Mouse (Mus musculus): ENCODE results near the gene Olfr1261. TPM values are rescaled to one million over a fixed set of nuclear protein-coding genes. Genes with fewer than 3 reads are reported as not detected.

The Olfr1261 gene
- total RNA-seq, 1 experiment, result not detected

GRCm38 (mm10) chr2:90011831-90012230 is 20.8 kb downstream of the Olfr1261 start, which contains the start of gene Olfr1263:
Gene Olfr1263 (plus strand): TSS chr2:90012131.
- H3K27ac ChIP-seq (ENCODE audit: insufficient read depth, low read depth, low read length, poor library complexity, severe bottlenecking), result no peak within 1 kb of the TSS
- no peak within 1 kb of the TSS for H3K4me3 ChIP-seq (ENCODE audit: insufficient read depth in 1 of 2, low read depth in 1 of 2, low read length in 2 of 2, poor library complexity in 1 of 2, severe bottlenecking in 1 of 2)
- H3K9me3 ChIP-seq (ENCODE audit: control insufficient read depth, insufficient read depth, low read depth, low read length), result no peaks in the 10 kb centered on the region
- no peak within 1 kb of the TSS for H3K9ac ChIP-seq (ENCODE audit: insufficient read depth, low read depth, low read length, poor library complexity, severe bottlenecking)
- no peak for TF ChIP-seq ZC3H11A (IDR thresholded peaks at IDR 0.05; ENCODE audit: borderline replicate concordance, low read depth, low read length)
- TF ChIP-seq MAFK (IDR thresholded peaks at IDR 0.05; ENCODE audit: insufficient read depth, low read depth, low read length), result no peak
- TF ChIP-seq HCFC1 (IDR thresholded peaks at IDR 0.05; ENCODE audit: borderline replicate concordance, insufficient read depth, low read length), result no peak
- no peak for TF ChIP-seq CHD2 (IDR thresholded peaks at IDR 0.05; ENCODE audit: low read depth, low read length)
- no peak for TF ChIP-seq ZNF384 (IDR thresholded peaks at IDR 0.05; ENCODE audit: low read depth, low read length)
- in situ Hi-C loops (cut with MboI; ENCODE audit: low sequenced_read_pairs in 2 of 2, unreplicated experiment in 2 of 2), result no loop called here
- no peak for DNase-seq (ENCODE audit: low read depth, low spot score)
- H3K36me3 ChIP-seq (ENCODE audit: control insufficient read depth, insufficient read depth, low read length, poor library complexity, severe bottlenecking), result no peaks in the 10 kb centered on the region
- no peaks in the 10 kb centered on the region for H3K4me1 ChIP-seq (ENCODE audit: control insufficient read depth in 2 of 2, insufficient read depth in 2 of 2, low read length in 2 of 2, poor library complexity in 1 of 2)

DNA sequence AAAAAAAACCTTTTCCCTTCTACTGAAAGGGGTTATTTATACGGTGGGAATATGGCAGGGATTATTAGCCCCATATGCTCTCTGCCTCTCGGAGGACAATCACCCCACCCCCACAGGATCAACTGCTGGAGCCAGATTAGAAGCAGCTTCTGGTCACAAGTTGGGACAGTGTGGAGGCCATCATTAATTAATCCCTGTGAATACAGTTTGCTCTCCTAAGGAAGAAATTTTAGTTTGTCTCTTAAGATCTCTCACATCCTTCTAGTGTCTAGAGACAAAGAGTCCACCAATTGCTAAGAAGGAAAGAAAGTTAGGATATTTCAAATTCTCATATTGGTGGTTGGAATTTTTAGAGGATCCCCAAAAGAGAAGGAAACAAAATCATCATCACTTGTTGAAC is 34.5 kb downstream of the Olfr1261 start, which contains the start of gene Olfr1264:
Gene Olfr1264 (minus strand): TSS at position 101 of the 400 bp plus-strand sequence.
- Histone ChIP-seq H3K9ac (ENCODE audit: insufficient read depth, low read depth, low read length, poor library complexity, severe bottlenecking) (no peak within 1 kb of the TSS), H3K27ac (ENCODE audit: insufficient read depth, low read depth, low read length, poor library complexity, severe bottlenecking) (no peak within 1 kb of the TSS), H3K36me3 (ENCODE audit: control insufficient read depth, insufficient read depth, low read length, poor library complexity, severe bottlenecking) (no peaks in the 10 kb centered on the region), H3K9me3 (ENCODE audit: control insufficient read depth, insufficient read depth, low read depth, low read length) (no peaks in the 10 kb centered on the region), H3K4me1 (ENCODE audit: control insufficient read depth in 2 of 2, insufficient read depth in 2 of 2, low read length in 2 of 2, poor library complexity in 1 of 2) (no peaks in the 10 kb centered on the region), H3K4me3 (ENCODE audit: insufficient read depth in 1 of 2, low read depth in 1 of 2, low read length in 2 of 2, poor library complexity in 1 of 2, severe bottlenecking in 1 of 2) (no peak within 1 kb of the TSS)
- no peak for TF ChIP-seq MAFK (IDR thresholded peaks at IDR 0.05; ENCODE audit: insufficient read depth, low read depth, low read length)
- TF ChIP-seq ZNF384 (IDR thresholded peaks at IDR 0.05; ENCODE audit: low read depth, low read length), result no peak
- no peak for TF ChIP-seq ZC3H11A (IDR thresholded peaks at IDR 0.05; ENCODE audit: borderline replicate concordance, low read depth, low read length)
- TF ChIP-seq CHD2 (IDR thresholded peaks at IDR 0.05; ENCODE audit: low read depth, low read length), result no peak
- no peak for TF ChIP-seq HCFC1 (IDR thresholded peaks at IDR 0.05; ENCODE audit: borderline replicate concordance, insufficient read depth, low read length)
- no peak for DNase-seq (ENCODE audit: low read depth, low spot score)
- in situ Hi-C loops (cut with MboI; ENCODE audit: low sequenced_read_pairs in 2 of 2, unreplicated experiment in 2 of 2), result no loop called here

GRCm38 (mm10) chr2:90035037-90035436 is 44.0 kb downstream of the Olfr1261 start, which contains the start of gene Olfr1265:
Gene Olfr1265 (plus strand): TSS chr2:90035337.
- Histone ChIP-seq H3K4me3 (ENCODE audit: insufficient read depth in 1 of 2, low read depth in 1 of 2, low read length in 2 of 2, poor library complexity in 1 of 2, severe bottlenecking in 1 of 2) (no peak within 1 kb of the TSS), H3K36me3 (ENCODE audit: control insufficient read depth, insufficient read depth, low read length, poor library complexity, severe bottlenecking) (no peaks in the 10 kb centered on the region), H3K27ac (ENCODE audit: insufficient read depth, low read depth, low read length, poor library complexity, severe bottlenecking) (no peak within 1 kb of the TSS), H3K9ac (ENCODE audit: insufficient read depth, low read depth, low read length, poor library complexity, severe bottlenecking) (no peak within 1 kb of the TSS), H3K9me3 (ENCODE audit: control insufficient read depth, insufficient read depth, low read depth, low read length) (no peaks in the 10 kb centered on the region), H3K4me1 (ENCODE audit: control insufficient read depth in 2 of 2, insufficient read depth in 2 of 2, low read length in 2 of 2, poor library complexity in 1 of 2) (no peaks in the 10 kb centered on the region)
- TF ChIP-seq CHD2 (IDR thresholded peaks at IDR 0.05; ENCODE audit: low read depth, low read length) (no peak), MAFK (IDR thresholded peaks at IDR 0.05; ENCODE audit: insufficient read depth, low read depth, low read length) (no peak), ZNF384 (IDR thresholded peaks at IDR 0.05; ENCODE audit: low read depth, low read length) (no peak)
- in situ Hi-C loops (cut with MboI; ENCODE audit: low sequenced_read_pairs in 2 of 2, unreplicated experiment in 2 of 2), result no loop called here
- DNase-seq (ENCODE audit: low read depth, low spot score), result no peak

Other genes starting within 250 kb of the Olfr1261 start
- gene Olfr1253, start 234.1 kb upstream of the Olfr1261 start, total RNA-seq (2012; rRNA removed), result not detected in 2 replicates
- gene Olfr1254, start 197.6 kb upstream of the Olfr1261 start, total RNA-seq (2012; rRNA removed), result not detected in 2 replicates
- gene Olfr1255, start 179.2 kb upstream of the Olfr1261 start, total RNA-seq (2012; rRNA removed), result not detected in 2 replicates
- gene Olfr1256, start 149.7 kb upstream of the Olfr1261 start, total RNA-seq (2012; rRNA removed), result not detected in 2 replicates
- gene Olfr48, start 143.0 kb upstream of the Olfr1261 start, total RNA-seq (2012; rRNA removed), result not detected in 2 replicates
- not detected in 2 replicates for gene Olfr1257, start 112.8 kb upstream of the Olfr1261 start, total RNA-seq (2012; rRNA removed)
- not detected in 2 replicates for gene Olfr1258, start 63.9 kb upstream of the Olfr1261 start, total RNA-seq (2012; rRNA removed)
- gene Olfr1259, start 42.6 kb upstream of the Olfr1261 start, total RNA-seq (2012; rRNA removed), result not detected in 2 replicates
- gene Olfr1260, start 16.9 kb upstream of the Olfr1261 start, total RNA-seq (2012; rRNA removed), result not detected in 2 replicates
- gene Olfr1262, start 8.9 kb downstream of the Olfr1261 start, total RNA-seq (2012; rRNA removed), result not detected in 2 replicates
- not detected in 2 replicates for gene Olfr1263, start 20.9 kb downstream of the Olfr1261 start, total RNA-seq (2012; rRNA removed)
- gene Olfr1264, start 34.4 kb downstream of the Olfr1261 start, total RNA-seq (2012; rRNA removed), result not detected in 2 replicates
- not detected in 2 replicates for gene Olfr1265, start 44.1 kb downstream of the Olfr1261 start, total RNA-seq (2012; rRNA removed)
- gene Olfr140, start 72.4 kb downstream of the Olfr1261 start, total RNA-seq (2012; rRNA removed), result not detected in 2 replicates
- gene Olfr1269, start 130.2 kb downstream of the Olfr1261 start, total RNA-seq (2012; rRNA removed), result not detected in 2 replicates
- gene Olfr32, start 151.1 kb downstream of the Olfr1261 start, total RNA-seq (2012; rRNA removed), result not detected in 2 replicates
- gene Olfr1270, start 161.9 kb downstream of the Olfr1261 start, total RNA-seq (2012; rRNA removed), result not detected in 2 replicates
- gene Olfr1506, start 233.3 kb downstream of the Olfr1261 start, total RNA-seq (2012; rRNA removed), result 0.13 TPM in 1 of 2 replicates, not detected in the other